Mouse (Mus musculus) megakaryocyte, adult 5-6 weeks (primary cell): ENCODE results near the gene Nktr. TPM values are rescaled to one million over a fixed set of nuclear protein-coding genes. Genes with fewer than 3 reads are reported as not detected.

ENCODE experiments used
- ATAC-seq: 2 replicates; pipeline ENCODE4 v1.8.0; 2016; ENCODE audit warnings: mild to moderate bottlenecking, inconsistent platforms; ENCODE audit not compliant: poor library complexity, severe bottlenecking
- total RNA-seq, 2 experiments: library from RNA; stranded (forward) in 1 of 2; stranded (reverse) in 1 of 2; fragments of 153-499, 151-499 nt in 1 of 2; fragments of 221-1000, 200-1000 nt in 1 of 2; gene quantifications; 2 replicates each; pipeline versions ENCODE4 v1.2.3 to v1.2.4; 2015 to 2017

Nktr gene
- total RNA-seq, 2 experiments from 2014 or later: 69.6 to 72.1 TPM

- ATAC-seq: no peak
Measured at GRCm38 (mm10) chr9:121760271-121761090, 41.5 kb downstream of the Nktr start.

- no peak for ATAC-seq
Measured at GRCm38 (mm10) chr9:121761091-121761665, 42.2 kb downstream of the Nktr start.

- no peak for ATAC-seq
Measured at GRCm38 (mm10) chr9:121761787-121762186, 42.8 kb downstream of the Nktr start.

GRCm38 (mm10) chr9:121762248-121762647 is 43.3 kb downstream of the Nktr start:
- no peak for ATAC-seq

- no peak for ATAC-seq
Measured at GRCm38 (mm10) chr9:121762761-121763160, 43.8 kb downstream of the Nktr start.

GRCm38 (mm10) chr9:121763716-121764115 is 44.7 kb downstream of the Nktr start:
- no peak for ATAC-seq

GRCm38 (mm10) chr9:121765166-121765855 is 46.3 kb downstream of the Nktr start:
- ATAC-seq: no peak

- ATAC-seq: no peak
Measured at GRCm38 (mm10) chr9:121772412-121772811, 53.4 kb downstream of the Nktr start.

GRCm38 (mm10) chr9:121775951-121776350 is 57.0 kb downstream of the Nktr start:
- no peak for ATAC-seq

GRCm38 (mm10) chr9:121776511-121776910 is 57.5 kb downstream of the Nktr start:
- no peak for ATAC-seq

- ATAC-seq: no peak
Measured at GRCm38 (mm10) chr9:121777484-121778065, 58.6 kb downstream of the Nktr start, which contains the start of gene Klhl40. Gene Klhl40 (plus strand): TSS chr9:121777607.

- ATAC-seq: 0 out of 2 replicates have a peak, but pooled peaks have one; percentile 21
Measured at GRCm38 (mm10) chr9:121778066-121778624, 59.2 kb downstream of the Nktr start.

- ATAC-seq: no peak
Measured at GRCm38 (mm10) chr9:121784801-121785200, 65.8 kb downstream of the Nktr start.

GRCm38 (mm10) chr9:121785261-121785660 is 66.3 kb downstream of the Nktr start:
- ATAC-seq: no peak

- ATAC-seq: no peak
Measured at GRCm38 (mm10) chr9:121786359-121786758, 67.4 kb downstream of the Nktr start.

- ATAC-seq: no peak
Measured at GRCm38 (mm10) chr9:121791206-121791605, 72.2 kb downstream of the Nktr start.

- ATAC-seq: no peak
Measured at GRCm38 (mm10) chr9:121791757-121792521, 73.0 kb downstream of the Nktr start, which contains the start of gene Hhatl. Gene Hhatl (minus strand): TSS chr9:121792507.

GRCm38 (mm10) chr9:121794972-121795539 is 76.1 kb downstream of the Nktr start:
- ATAC-seq: no peak

- ATAC-seq: no peak
Measured at GRCm38 (mm10) chr9:121797722-121798121, 78.8 kb downstream of the Nktr start.
